Mouse (Mus musculus) heart, postnatal 14 days (tissue): Measurements from ENCODE around the gene Slc17a5. TPM values are rescaled to one million over a fixed set of nuclear protein-coding genes. Genes with fewer than 3 reads are reported as not detected.
A peak's percentile ranks its signal among the peaks of the same experiment; 100 is the strongest.
"Not testable (repeated sequence)": the region's sequence is repeated elsewhere in the genome, so short reads cannot be mapped to it uniquely, and the experiment has no call there.

ENCODE experiments used
- DNase-seq, 2 experiments: peaks; one replicate each; pipeline ENCODE4 v3.0.0; 2021 to 2022
- intact Hi-C: fragments of 180-260 bp; cut with DNase I; formaldehyde crosslinking; loops from one replicate; pipeline ENCODE4 v1.15.1; 2025
- total RNA-seq, 2 experiments: library from RNA; stranded (reverse); gene quantifications; 2 replicates each; pipeline ENCODE4 v1.2.3; 2021

Gene Slc17a5
- total RNA-seq, 2 experiments from 2014 or later: 5.7 to 6.9 TPM

DNA sequence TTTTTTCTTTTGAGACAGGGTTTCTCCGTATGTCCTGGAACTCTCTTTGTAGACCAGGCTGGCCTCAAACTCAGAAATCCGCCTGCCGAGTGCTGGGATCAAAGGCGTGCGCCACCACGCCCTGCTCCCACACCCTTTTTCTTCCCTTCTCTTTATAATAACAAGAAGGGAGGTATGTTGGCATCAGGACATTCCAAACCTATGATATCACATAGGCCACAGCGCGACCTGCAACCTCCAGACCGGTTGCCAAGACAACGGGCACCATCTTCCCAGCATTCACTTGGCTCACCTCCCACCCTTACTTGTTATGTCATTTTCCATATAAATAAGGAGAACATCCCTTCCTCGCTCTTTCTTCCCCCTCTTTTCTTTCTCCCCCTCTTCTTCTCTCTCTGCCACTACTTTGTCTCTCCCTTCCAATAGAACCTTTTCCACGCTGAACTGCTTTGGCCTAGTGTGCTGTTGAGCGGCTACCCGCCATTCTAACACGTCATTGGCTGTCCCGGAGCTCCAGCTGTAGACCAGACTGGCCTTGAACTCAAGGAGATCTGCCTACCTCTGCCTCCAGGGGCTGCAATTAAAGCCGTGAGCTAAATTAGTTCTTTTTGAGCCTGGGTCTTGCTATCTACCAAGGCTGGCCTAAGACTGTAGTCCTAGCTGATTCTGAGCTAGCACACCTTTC, 62.2 kb downstream of the Slc17a5 start:
- intact Hi-C loops: loop anchor here (2.0 kb wide), 1 partner anchor 49 kb away; no protein-coding TSS in a partner anchor
- no peak for DNase-seq

DNA sequence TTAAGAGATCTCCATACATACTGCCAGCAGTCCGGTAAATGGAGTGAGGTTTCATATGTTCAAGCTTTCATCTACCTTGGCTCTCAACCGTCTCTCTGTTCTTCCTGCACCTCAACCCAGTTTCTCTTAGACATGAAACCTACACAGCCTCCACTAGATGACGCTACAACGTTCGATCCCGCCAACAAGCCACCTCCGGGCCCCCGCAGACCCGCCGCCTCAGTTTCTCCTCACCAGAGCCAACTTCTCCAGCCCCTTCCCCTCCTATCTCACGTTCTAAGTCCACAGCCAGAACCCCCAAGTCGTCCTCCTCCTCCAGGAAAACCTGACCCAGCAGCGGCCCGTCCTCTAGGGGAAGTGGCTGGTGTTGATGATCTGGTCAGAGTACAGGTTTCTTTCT, 66.2 kb downstream of the Slc17a5 start:
- intact Hi-C loops: no loop called here
- DNase-seq: peak; percentile 7 to 28

DNA sequence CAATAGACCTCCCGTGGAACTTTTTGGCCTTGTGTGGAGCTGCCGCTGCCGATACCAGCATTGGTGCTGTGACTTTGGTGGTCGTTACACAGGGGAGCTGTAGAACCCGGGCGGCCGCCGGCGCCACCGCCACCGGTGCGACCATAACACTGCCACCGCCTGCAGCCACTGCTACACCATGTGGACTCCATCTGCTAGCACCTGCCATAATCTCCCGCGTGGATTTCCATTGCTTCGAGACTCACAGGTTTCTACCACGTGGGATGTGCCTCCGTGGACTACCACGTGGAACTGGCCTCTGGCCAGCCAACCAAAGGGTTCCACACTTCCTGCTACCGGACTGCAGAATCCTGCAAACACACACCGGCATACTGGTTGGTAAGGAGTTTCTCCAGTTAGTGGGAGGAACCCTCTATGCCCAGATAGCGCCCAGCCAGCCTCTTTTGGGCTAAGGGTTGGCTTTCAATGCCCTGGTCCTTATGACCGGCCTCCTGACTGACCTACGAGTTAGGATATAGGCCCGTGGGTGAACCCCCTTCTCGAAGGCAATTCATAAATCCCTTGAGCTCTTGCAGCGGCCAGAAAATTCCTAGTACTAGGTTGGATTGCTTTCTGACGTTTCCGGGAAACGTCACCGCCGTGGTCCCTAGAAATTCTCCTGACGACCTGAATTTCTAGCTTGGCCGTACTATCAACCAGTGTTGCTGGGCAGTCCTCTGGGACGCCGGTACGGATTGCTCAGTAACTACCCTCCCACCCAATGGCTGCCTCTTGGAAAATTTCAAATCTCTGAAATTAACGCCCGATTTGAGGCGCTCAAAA, 66.8 kb downstream of the Slc17a5 start:
- peak; percentile 36 to 59 for DNase-seq
- intact Hi-C loops: no loop called here

DNA sequence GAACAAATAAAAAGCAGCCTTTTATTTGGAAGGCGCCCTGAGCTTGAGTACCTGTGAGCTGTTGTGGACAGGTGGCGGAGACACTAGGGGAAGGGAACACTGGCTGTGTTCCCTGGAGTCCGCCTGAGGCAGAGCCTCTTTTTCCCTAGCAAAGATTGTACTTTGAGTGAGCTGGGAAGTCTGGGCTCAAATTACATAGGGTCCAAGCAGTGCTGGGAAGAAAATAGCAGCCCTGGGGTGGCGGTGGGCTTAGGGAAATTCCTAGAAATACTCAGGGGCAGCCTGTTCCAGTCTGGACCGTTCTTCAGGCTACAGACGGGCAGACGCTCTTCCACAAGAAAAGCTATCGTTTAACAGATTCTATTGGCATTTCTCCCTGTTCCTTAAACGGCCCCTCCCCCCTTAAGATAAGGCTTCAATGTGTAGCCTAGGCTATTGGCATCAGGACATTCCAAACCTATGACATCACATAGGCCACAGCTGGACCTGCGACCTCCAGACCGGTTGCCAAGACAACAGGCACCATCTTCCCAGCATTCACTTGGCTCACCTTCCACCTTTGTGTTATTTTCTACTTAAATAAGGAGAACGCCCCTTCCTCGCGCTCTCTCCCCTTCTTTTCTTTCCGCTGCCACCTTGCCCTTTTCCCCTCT, 67.6 kb downstream of the Slc17a5 start:
- intact Hi-C loops: no loop called here
- peak; percentile 10 to 25 for DNase-seq

DNA sequence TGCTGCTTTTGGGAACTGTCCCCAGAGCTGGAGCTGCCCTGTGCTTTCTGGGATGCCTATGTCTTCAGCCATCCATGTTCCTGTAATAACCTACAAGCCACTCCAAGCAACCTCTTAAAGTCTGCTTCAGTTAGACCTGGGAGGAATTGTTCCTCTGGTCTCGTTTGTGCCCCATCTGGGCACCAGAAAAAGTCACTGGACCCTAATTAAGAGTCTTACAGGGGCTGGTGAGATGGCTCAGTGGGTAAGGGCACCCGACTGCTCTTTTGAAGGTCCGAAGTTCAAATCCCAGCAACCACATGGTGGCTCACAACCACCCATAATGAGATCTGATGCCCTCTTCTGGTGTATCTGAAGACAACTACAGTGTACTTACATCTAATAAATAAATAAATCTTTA, 70.6 kb downstream of the Slc17a5 start:
- DNase-seq, intact Hi-C loops: not testable (repeated sequence)

DNA sequence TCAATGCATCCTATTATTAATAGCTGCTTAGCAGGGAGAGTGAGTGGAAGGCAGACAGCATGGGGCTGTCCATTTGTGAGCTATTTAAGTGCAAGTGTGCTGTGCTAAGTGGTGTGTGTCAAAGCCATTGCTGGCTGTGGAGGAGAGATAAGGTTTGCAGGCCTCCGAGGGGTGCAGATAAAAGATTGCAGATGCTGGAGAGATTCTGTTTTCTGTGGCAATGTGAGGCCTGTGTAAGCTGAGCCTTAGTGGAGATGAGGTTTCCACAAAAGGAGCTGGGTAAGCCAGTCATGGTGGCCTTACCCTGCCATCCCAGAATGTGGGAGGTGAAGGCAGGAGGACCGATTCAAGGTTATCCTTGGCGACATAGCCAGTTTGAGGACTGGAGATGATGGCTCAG, 71.7 kb downstream of the Slc17a5 start:
- intact Hi-C loops: no loop called here
- DNase-seq: no peak

DNA sequence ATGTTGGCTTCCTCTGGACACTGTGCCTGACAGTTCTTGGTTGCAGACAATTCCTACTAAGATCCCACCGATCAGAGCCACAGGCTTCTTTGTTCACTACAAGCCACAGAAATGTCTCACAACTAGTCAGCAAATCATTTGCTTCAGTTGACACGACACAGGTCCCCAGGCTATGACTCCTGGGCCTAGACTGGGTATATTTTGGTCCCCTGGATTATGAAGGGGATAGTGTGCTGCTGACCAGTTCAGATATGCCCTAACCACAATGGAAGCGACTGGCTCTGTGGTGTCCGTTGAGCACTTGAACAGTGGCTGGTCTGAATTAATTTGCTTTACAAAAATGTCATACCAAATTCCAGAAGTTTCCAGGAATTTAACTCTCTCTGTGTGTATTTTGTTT, 73.2 kb downstream of the Slc17a5 start:
- no peak for DNase-seq
- intact Hi-C loops: no loop called here

DNA sequence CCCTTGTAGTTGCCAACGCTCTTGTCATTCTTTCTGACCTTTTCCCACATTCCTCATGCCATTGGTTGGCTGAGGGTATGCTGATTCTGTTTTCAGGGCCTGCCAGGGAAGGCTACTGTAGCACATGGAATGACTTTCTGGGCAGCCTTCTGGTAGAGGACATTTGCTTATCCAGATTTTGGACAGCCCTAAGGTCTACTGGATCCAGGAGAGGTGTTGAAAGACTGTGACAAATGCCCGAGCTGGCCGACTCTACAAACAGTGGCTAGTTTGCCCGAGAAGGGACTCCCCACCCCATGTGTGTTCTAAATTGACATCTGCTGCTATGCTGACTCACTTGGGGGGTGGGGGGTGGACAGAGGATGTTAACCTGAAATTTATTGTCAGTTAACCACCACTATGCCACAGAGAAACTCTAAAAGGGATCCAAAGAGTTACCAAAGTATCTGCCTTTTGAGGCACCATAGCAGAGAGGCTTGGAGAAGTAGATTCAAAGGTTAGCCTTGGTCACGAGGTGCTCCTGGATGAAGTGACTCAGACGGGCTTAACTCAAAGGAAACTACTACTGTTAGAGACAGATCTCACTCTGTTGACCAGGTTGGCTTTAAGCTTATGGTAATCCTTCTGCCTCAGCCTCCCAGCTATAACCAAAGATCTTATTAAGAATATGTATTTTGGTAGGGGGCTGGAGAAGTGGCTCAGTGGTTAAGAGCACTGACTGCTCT, 73.9 kb downstream of the Slc17a5 start:
- intact Hi-C loops: no loop called here
- DNase-seq: peak; percentile 43 to 64

DNA sequence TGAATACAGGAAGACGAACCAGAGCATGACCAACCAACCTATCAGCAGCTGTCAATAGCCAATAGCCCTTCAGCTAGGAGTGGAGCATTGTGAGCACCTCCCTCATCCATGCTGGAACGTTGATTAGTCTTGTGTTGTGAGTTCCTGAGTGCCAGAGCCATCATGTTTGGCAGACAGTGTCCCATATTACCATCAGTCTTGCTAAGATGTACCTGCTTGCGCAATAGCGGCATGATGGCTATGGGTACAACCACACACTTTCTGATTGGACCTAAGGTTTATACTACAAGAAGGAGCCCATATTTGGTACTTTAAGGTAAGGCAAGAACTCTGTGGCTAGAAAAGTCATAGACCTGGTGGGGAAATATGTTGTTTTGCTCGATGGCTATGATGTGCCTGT, 76.1 kb downstream of the Slc17a5 start:
- intact Hi-C loops: no loop called here
- no peak for DNase-seq

DNA sequence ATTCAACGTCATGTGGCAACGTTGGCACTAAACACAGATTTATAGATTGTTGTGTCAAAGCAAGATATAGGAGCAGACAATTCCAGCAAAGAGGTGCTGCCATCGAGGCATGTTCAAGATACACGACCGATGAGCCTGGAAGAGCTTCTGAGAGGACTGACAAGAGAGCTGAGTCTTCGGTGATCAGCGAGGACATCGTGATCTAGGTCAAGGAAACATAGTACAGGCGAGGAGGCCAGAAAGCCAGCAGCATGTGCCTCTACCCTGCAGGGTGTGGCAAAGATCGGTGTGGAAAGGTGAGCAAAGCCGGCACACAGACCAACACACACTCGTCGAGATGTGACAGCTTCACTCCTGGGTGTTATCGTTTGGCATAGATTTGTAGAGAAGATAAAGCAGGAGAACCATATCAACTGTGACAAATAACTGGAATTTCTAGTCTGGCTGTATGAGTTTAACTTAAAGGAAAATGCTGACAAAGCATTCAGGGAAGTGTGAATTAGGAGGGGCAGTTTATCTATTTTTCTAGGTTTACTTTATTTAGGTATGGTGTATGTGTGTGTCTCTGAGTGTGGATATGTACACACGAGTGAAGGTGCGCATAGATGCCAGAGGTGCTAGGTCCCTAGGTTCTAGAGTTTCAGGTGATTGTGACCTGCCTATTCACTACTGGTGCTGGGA, 79.6 kb downstream of the Slc17a5 start:
- intact Hi-C loops: no loop called here
- DNase-seq: no peak

DNA sequence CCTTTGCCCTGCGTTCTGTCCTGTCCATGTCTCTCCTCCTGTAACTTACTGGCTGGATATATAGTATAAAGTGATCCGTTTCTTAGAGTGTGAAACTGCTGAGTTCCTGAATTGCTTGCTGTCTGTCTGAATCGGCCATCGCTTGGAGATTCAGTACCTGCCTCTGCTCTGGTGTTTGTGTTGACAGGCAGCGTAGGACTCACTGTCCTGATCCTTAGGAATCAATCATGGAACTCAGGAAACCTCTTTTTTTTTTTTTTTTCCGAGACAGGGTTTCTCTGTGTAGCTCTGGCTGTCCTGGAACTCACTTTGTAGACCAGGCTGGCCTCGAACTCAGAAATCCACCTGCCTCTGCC, 81.1 kb downstream of the Slc17a5 start:
- DNase-seq: no peak
- intact Hi-C loops: no loop called here

DNA sequence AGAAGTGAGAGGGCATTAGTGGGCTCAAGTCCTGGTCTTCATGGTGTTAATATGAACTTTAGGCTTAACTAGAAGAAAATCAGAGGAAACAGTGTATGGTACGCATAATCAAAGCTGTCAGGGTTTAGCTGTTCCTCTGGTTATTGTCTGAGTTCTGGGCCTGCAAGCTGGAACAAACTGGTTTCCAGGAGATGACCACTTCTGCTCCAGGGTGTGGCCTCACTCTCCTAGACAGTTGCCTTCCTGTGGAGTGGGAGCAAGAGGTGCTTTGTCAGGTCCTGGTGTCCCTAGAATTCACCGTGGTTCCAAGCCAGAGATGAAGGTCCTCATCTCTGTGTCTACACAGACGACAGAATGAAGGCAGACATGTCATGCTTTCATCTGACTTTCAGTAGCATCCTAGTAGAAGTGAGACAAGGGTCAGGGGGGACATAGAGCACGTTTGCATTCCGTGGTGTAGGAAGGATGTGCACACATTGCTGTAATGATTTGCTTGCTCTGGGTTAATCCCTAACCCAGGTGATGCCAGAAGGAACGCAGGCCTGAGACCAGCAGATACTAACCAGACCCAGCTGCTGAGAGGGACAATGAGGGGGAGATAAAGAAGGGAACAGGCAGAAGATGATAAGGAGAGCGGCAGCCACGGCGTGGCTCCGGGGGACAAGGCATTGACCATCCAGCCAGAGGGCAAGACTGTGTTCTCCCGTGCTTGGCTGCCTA, 81.7 kb downstream of the Slc17a5 start:
- DNase-seq: no peak
- intact Hi-C loops: no loop called here

DNA sequence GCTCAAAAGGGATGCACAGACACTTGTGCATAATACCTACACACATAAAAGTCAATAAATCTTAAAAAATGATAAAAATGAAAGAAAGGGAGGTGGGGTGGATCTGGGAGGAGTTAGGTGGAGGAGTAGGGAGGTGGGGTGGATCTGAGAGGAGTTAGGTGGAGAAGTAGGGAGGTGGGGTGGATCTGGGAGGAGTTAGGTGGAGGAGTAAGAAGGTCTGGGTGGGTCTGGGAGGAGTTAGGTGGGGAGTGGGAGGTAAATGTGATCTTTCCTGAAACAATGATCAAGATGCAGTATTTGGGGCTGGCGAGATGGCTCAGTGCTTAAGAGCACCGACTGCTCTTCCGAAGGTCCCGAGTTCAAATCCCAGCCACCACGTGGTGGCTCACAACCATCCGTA, 82.6 kb downstream of the Slc17a5 start:
- no peak for DNase-seq
- intact Hi-C loops: no loop called here

DNA sequence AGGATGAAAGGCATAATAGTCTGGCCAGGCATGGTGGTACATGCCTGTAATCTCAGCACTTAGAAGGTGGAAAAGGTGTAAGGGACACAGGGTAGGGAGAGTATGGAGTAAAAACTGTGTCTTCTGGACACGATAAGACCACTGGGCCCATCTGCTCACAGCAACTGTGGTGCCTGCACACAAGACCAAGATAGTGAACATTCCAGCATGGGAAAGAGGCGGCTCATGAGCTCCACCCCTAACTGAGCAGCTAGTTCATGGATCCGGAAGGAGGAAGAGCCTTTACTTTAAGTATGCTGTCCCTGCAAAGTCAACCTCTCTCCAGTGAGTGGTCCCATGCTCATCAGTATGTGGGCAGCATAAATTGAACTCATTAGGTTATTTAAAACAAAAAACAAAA, 83.2 kb downstream of the Slc17a5 start:
- DNase-seq: no peak
- intact Hi-C loops: no loop called here

DNA sequence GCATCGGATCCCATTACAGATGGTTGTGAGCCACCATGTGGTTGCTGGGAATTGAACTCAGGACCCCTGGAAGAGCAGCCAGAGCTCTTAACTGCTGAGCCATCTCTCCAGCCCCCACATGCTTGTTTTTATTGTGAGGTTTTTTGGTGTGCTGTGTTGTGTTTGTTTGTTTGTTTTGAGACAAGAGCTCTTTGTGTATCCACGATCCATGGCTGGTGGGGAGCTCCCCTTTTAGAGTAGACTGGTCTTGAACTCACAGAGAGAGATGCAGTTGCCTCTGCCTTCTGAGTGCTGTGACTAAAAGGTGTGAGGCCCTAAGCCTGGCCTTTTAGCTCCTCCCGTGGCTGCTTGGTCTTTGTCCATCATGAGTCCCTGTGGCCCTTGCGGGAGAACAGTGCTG, 83.7 kb downstream of the Slc17a5 start:
- DNase-seq: no peak
- intact Hi-C loops: no loop called here

DNA sequence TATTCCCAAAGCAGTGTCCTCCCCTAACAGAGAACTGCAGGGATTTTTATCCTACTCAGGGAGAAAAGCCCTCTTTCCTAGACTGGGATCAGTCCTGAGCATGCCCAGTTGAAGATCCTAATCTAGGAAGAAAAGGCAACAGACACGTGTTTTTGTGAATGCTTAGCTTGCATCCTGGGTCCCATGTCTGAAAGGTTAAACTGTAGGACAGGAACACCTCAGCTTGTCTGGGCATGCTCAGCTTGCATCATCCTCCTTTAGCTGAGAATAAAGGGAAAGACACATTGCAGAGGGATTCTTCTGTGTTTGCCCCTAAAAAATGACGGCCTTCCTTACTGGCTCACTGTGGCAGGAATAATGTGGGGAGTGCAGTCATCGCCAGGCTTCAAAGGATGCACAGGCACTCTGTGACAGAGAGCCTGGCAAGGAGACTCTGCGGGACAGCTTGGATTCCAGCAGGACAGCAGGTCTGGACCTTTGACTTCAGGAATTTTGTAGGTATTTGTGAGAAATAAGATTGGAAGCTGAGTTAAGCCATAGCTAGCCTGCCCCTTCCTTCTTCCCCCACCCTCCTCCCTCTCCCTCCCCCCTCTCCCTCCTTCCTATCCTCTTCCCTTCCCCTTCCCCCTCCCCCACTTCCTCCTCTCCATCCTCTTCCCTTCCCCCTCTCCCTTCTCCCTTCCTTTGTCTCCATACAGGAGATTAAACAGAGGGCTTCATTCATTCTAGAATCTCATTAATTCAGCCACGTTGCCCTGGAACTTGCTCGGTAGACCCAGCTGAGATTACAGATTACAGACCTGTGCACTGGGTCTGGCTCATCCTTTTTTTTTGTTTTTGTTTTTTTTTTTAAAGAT, 84.4 kb downstream of the Slc17a5 start:
- intact Hi-C loops: no loop called here
- DNase-seq: no peak

DNA sequence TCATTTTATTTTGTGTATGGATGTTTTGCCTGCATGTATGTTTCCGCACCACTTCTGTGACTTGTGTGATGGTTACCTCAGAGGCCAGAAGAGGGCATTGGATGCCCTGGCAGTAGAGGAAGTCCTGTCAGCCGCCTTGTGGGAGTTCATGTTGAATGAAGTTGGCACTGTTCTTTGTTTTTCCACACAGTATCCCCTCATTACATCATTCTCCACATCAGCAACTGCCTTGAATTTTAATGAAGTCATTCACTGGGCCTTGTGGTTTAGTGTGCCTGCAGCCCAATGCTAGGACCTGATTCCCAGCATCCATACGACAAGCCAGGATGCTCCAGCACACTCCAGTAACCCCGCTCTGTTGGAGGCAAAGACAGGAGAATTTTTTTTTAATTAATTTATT, 86.6 kb downstream of the Slc17a5 start:
- no peak for DNase-seq
- intact Hi-C loops: no loop called here

DNA sequence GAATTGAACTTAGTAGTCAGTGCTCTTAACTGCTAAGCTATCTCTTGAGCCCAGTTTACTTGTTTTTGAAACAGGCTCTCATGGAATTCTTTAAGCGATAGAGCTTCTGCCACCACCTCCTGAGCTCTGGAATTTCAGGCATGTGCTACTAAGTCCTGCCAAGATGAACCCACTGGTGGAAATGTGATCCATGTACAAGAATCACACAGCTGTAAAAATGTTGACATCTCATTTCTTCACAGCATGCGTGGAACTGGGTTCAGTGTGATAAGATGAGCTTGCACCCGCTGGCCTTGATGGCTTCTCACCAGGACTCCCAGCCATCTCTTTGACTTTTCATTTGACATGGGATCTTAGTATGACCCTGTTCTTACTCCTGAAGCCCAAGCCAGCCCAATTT, 87.5 kb downstream of the Slc17a5 start:
- intact Hi-C loops: no loop called here
- DNase-seq: no peak

DNA sequence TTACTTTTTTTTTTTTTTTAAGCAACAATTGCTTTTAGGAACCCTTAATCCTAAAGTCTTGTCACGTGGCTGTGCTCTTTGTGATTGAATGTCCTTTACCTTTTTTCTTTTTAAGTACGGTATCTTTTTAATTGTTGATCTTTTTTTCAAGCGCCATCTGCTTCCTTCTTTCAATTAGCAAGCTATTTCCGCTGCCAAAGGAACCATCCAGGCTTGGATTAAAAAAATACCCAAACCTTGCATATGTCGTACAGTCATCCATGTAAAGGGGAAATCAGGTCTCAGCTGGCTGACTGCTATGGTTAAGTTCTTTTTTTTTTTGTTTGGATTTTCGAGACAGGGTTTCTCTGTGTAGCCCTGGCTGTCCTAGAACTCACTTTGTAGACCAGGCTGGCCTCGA, 94.7 kb downstream of the Slc17a5 start:
- DNase-seq: no peak
- intact Hi-C loops: no loop called here
